Mouse (Mus musculus) liver, embryonic 12.5 days (tissue): ENCODE measurements at regions not wholly inside any gene's neighbourhood (a gene's known extent, or its start where the extent isn't known, plus 50 kb on each side); places are given as distances from the start of the nearest gene placed in this dataset.
A peak's percentile ranks its signal among the peaks of the same experiment; 100 is the strongest.

Source experiments
- ATAC-seq: fragments of 200-750 bp; cut with Nextera tagmentation; 2 replicates; pipeline ENCODE4 v1.8.0; 2017; ENCODE audit warnings: moderate number of reproducible peaks, mild to moderate bottlenecking, moderate library complexity
- H3K27ac ChIP-seq: fragments of 300-500 bp; sonication (generic); 2 replicates; pipeline ENCODE4 v1.5.1; 2016; ENCODE audit warnings: mild to moderate bottlenecking
- H3K27me3 ChIP-seq: fragments of 300-500 bp; sonication (generic); replicated peaks from 2 replicates; pipeline ENCODE4 v1.6.1; 2016; ENCODE audit warnings: mild to moderate bottlenecking, moderate library complexity
- H3K36me3 ChIP-seq: fragments of 300-500 bp; sonication (generic); 2 replicates; pipeline ENCODE4 v1.6.1; 2016; ENCODE audit warnings: mild to moderate bottlenecking, moderate library complexity
- H3K4me1 ChIP-seq: fragments of 300-500 bp; sonication (generic); 2 replicates; pipeline ENCODE4 v1.6.1; 2016
- H3K4me2 ChIP-seq: fragments of 300-500 bp; sonication (generic); 2 replicates; pipeline ENCODE4 v1.6.1; 2016; ENCODE audit warnings: mild to moderate bottlenecking, moderate library complexity
- H3K4me3 ChIP-seq: fragments of 300-500 bp; sonication (generic); 2 replicates; pipeline ENCODE4 v1.5.1; 2016; ENCODE audit warnings: mild to moderate bottlenecking, moderate library complexity
- H3K9ac ChIP-seq: fragments of 300-500 bp; sonication (generic); 2 replicates; pipeline ENCODE4 v1.6.1; 2016; ENCODE audit warnings: mild to moderate bottlenecking, moderate library complexity
- H3K9me3 ChIP-seq: fragments of 300-500 bp; sonication (generic); replicated peaks from 2 replicates; pipeline ENCODE4 v1.6.1; 2016; ENCODE audit warnings: mild to moderate bottlenecking, moderate library complexity
- WGBS: fragments of 180-500 bp; shearing (Covaris S2); methylation state at CpG from one replicate; pipeline ENCODE4 v1.1.7; 2016; ENCODE audit not compliant: insufficient replicate concordance; 5-methylcytosine and 5-hydroxymethylcytosine counted together

DNA sequence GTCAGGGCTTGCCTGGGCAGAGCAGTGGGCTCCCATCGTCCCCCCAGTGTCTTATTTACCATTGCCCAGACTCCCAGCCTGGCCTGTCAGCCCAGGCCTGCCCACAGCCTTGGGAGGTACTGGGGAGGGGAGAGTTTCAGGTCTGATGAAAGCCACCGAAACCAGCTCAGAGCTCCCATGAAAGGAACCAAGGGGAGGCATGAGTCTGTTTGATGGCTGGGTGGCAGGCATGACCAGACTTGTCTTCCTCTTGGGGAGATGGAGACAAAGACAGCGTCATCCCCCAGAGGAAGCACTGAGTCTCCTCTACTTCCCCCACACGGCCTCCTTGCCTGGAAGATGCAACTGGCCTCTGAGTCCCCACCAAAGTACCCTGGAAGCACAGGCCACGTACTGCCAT, 196.7 kb downstream of the Opa1 start:
- peaks cover 18% of the 10 kb centered on the region for H3K27me3 ChIP-seq
- no peak overlapping the region for H3K4me3 ChIP-seq
- H3K9me3 ChIP-seq, result no peaks in the 10 kb centered on the region
- H3K4me2 ChIP-seq, result no peak overlapping the region
- no peak for ATAC-seq
- no peak overlapping the region for H3K27ac ChIP-seq
- 32% methylated on average over 5 of the region's 5 CpGs for WGBS
- no peaks in the 10 kb centered on the region for H3K36me3 ChIP-seq
- H3K4me1 ChIP-seq, result peaks cover 28% of the 10 kb centered on the region
- H3K9ac ChIP-seq, result no peak overlapping the region

DNA sequence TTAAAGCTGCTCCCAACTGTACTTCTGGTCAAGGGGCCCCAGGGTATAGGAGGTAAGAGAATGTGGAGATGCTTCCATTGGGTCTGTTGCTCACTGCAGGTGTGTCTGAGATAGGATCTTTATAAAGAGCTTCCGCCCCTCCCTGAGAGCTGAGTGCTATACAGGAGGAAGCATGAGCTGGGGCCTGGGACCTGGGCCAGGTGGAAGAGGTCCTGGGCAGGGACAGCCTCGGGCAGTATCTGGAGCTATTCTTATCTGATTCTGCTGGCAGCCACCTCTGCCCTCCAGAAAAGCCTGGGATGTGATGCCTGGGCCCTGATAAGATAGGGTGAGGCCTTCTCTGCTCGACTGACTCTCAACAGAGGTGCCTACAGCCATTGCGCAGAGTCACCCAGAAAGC, 203.3 kb downstream of the Opa1 start:
- H3K9ac ChIP-seq, result no peak overlapping the region
- H3K27ac ChIP-seq, result no peak overlapping the region
- H3K9me3 ChIP-seq, result peaks cover 5% of the 10 kb centered on the region; the same call in 1 of the 2 replicates
- H3K4me2 ChIP-seq, result no peak overlapping the region
- H3K4me1 ChIP-seq, result peaks cover 10% of the 10 kb centered on the region
- H3K27me3 ChIP-seq, result peaks cover 3% of the 10 kb centered on the region; the same call in 1 of the 2 replicates
- no peaks in the 10 kb centered on the region for H3K36me3 ChIP-seq
- no peak; the same call in 1 of the 2 replicates for ATAC-seq
- WGBS, result 54% methylated on average over 4 of the region's 4 CpGs
- no peak overlapping the region for H3K4me3 ChIP-seq

DNA sequence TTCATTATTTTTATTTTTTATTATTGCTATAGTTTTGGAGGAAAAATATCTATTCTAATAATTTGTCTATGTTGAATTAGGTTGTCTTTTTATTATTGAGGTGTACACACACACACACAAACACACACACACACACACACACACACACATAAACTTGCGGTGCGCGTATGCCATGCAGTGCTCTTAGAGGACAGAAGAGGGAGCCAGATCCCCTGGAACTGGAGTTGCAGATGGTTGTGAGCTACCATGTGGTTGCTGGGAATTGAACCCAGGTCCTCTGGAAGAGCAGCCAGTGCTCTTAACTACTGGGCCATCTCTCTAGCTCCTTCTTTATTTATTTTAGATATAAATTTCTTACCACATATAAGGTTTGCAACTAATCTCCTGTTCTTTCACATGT, 206.0 kb downstream of the Opa1 start:
- Histone ChIP-seq H3K9ac (no peak overlapping the region), H3K9me3 (peaks cover 5% of the 10 kb centered on the region; the same call in 1 of the 2 replicates), H3K4me1 (peaks cover 31% of the 10 kb centered on the region), H3K4me3 (no peak overlapping the region), H3K36me3 (no peaks in the 10 kb centered on the region), H3K4me2 (no peak overlapping the region), H3K27ac (no peak overlapping the region), H3K27me3 (peaks cover 6% of the 10 kb centered on the region; the same call in 1 of the 2 replicates)
- WGBS, result 81% methylated on average over 3 of the region's 3 CpGs
- ATAC-seq, result no peak

DNA sequence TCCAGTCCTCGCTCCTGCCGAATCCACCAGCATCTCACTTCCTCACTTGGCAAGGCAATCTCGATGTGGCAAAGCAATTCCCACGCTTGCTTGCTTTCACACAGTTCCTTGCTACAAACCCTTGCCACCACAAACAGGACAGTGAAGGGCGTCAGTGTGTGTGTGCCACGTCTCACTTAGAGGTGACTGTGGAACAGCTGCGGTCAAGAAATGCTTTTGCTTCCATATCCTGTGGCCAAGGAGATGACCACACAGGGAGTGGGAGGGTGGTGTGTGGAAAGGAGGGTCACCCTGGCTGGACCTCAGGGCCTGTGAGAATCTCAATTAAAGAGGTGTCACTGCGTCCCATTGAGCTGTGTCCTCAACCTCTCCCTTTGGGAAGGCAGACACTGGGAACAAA, 207.4 kb downstream of the Opa1 start:
- no peak overlapping the region for H3K4me2 ChIP-seq
- WGBS, result 77% methylated on average over 8 of the region's 8 CpGs
- H3K27me3 ChIP-seq, result peaks cover 3% of the 10 kb centered on the region; the same call in 1 of the 2 replicates
- H3K4me3 ChIP-seq, result no peak overlapping the region
- H3K4me1 ChIP-seq, result peaks cover 31% of the 10 kb centered on the region
- no peak overlapping the region for H3K27ac ChIP-seq
- no peak overlapping the region for H3K9ac ChIP-seq
- peaks cover 5% of the 10 kb centered on the region; the same call in 1 of the 2 replicates for H3K9me3 ChIP-seq
- no peaks in the 10 kb centered on the region for H3K36me3 ChIP-seq
- ATAC-seq, result no peak

DNA sequence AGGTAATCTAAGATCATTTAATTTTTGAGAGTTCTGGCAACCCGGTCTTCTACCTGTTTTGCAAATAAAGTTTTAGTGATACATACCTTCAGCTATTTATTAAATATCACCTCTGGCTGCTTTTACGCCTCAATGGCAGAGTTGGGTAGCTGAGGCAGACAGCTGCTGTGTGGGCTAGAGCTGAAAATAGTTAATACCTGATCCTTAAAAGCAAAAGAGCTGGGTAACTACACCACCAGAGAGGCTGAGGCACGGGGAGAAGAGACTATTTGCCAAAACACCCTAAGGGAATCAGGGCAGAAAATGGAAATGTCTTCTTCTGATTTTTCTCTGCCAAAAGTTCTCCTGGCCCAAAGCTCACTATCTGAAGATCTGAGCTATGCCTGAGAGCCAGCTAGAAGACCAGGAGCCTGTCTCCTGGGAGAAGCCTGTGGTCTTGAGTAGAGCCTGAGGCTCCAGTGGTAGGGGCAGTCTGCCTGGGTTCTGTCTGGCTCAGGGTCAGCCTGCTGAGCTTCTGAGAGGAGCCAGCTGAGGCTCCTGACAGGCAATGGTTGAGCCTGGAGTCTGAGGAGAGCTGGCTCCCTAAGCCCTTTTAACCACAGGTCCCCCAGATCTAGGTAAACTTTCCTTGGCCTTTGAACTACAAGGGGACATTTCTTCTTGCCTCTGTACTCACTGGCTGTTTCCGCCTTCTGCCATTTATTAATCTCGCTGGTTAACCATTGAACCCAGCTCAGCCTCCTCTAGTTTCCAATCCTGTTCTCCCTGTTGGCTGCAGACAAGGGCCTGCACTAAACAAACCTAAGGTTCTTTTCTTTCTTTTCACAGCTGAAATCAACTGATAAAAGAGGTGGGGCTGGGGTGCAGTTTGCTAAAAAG, 208.7 kb downstream of the Opa1 start:
- WGBS, result 49% methylated on average over 5 of the region's 5 CpGs
- ATAC-seq, result peak; percentile 79
- Histone ChIP-seq H3K27me3 (peaks cover 3% of the 10 kb centered on the region; the same call in 1 of the 2 replicates), H3K9ac (no peak overlapping the region), H3K4me2 (peak overlapping the region; percentile 20), H3K4me3 (no peak overlapping the region), H3K9me3 (peaks cover 5% of the 10 kb centered on the region; the same call in 1 of the 2 replicates), H3K27ac (peak overlapping the region; percentile 66), H3K36me3 (no peaks in the 10 kb centered on the region), H3K4me1 (peaks cover 25% of the 10 kb centered on the region)

DNA sequence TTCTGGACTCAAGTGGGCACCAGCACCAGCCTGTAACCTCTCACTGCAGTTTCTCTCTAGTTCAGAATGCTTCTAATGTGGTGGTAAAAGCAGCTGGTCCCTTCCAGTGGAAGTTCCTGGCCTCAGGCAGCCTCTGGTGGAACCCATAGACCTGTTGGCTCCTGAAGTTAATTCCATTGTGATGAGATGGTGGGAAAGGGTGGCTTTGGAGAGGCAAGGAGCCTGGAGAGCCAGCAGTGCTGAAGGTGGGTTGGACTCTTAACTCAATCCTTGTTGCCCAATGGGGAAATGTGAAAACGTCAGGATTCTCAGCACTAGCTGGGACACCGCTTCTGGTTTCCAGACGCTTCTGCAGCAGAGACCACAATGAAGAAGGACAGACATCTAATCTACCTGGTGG, 210.9 kb downstream of the Opa1 start:
- WGBS, result 73% methylated on average over 3 of the region's 3 CpGs
- Histone ChIP-seq H3K9me3 (peaks cover 5% of the 10 kb centered on the region; the same call in 1 of the 2 replicates), H3K36me3 (no peaks in the 10 kb centered on the region), H3K27me3 (peaks cover 12% of the 10 kb centered on the region; the same call in 1 of the 2 replicates), H3K4me3 (no peak overlapping the region), H3K4me1 (peaks cover 25% of the 10 kb centered on the region), H3K9ac (no peak overlapping the region), H3K27ac (no peak overlapping the region), H3K4me2 (no peak overlapping the region)
- ATAC-seq, result no peak

DNA sequence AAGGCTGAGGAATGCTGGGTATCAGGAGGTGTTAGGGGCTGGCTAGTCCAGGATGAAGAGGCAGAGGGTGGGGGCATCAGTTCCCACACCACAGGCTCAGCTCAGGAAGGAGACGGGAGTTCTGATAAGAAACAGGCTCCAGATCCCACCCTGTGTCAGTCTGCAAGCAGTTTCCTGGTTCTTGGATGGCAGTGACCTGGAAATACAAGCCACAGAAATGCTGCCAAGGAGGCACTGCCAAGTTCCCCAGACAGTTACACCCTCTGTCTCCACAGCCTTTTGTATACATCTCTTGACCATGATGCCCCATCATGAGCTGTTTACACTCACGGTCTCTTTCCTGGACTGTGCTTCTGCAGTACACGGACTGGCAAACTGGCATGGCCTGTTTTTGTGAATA, 220.1 kb downstream of the Opa1 start:
- Histone ChIP-seq H3K27me3 (peaks cover 62% of the 10 kb centered on the region), H3K4me2 (no peak overlapping the region), H3K9ac (no peak overlapping the region), H3K36me3 (no peaks in the 10 kb centered on the region), H3K4me3 (no peak overlapping the region), H3K4me1 (no peaks in the 10 kb centered on the region), H3K9me3 (no peaks in the 10 kb centered on the region), H3K27ac (no peak overlapping the region)
- ATAC-seq, result no peak
- WGBS, result 37% methylated on average over 3 of the region's 3 CpGs

DNA sequence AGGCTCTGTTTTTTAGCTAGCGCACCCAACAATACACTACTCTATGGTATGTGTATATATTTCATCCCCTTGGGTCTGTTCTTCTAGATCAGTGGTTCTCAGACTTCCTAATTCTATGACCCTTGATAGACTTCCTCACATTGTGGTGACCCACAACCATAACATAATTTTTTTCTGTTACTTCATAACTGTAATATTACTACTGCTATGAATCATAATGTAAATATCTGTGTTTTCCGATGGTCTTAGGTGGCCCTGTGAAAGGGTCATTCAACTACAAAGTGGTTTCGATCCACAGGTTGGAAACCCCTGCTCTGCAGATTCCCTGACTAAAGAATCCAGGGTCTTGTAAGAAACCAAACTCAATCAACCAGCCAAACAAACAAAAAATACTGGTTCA, 220.8 kb downstream of the Opa1 start:
- Histone ChIP-seq H3K4me1 (no peaks in the 10 kb centered on the region), H3K27me3 (peaks cover 63% of the 10 kb centered on the region), H3K4me2 (no peak overlapping the region), H3K36me3 (no peaks in the 10 kb centered on the region), H3K9me3 (no peaks in the 10 kb centered on the region), H3K9ac (no peak overlapping the region), H3K27ac (no peak overlapping the region), H3K4me3 (no peak overlapping the region)
- 49% methylated on average over 3 of the region's 3 CpGs for WGBS
- no peak for ATAC-seq

DNA sequence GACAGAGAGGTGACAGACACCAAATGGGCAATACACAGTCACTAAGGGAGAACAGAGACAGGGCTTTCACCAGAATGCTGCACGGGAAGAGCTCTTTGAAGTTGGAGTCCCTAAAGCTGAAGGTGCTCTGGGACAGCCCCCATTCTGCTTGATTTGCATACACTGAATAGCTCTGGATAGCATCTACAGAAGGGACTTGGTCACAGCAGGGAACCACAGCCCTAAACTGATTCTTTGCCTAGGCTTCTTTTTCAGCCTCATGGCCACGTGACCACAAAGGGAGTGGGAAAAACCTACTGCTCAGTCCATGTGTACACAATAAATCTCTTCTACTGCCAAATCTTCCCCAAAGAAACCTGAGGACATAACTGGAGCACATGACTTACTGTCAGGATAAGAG, 221.3 kb downstream of the Opa1 start:
- Histone ChIP-seq H3K4me2 (no peak overlapping the region), H3K4me3 (no peak overlapping the region), H3K4me1 (no peaks in the 10 kb centered on the region), H3K9me3 (no peaks in the 10 kb centered on the region), H3K9ac (no peak overlapping the region), H3K27me3 (peaks cover 63% of the 10 kb centered on the region), H3K27ac (no peak overlapping the region), H3K36me3 (no peaks in the 10 kb centered on the region)
- no peak for ATAC-seq
- WGBS, result 29% methylated on average over 2 of the region's 2 CpGs

DNA sequence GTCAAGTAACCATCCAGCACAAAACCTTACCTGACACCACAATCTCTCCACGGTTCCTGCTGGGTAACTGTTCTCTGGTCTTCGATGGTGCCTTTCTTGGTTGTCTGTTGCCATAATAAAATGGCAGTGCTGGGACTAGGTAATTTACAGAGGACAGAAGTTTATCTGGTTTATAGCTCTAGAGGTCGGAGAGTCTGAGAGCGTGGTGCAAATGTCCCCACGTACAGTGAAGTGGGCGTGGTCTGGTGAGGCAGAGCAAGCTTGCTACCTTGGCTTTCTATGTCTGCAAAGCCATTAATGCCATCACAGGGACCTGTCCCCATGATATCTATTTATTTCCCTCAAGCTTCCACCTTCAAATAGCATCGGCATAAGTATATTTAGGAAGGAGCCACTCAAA, 223.0 kb downstream of the Opa1 start:
- ATAC-seq, result no peak
- Histone ChIP-seq H3K27me3 (peaks cover 52% of the 10 kb centered on the region), H3K4me1 (no peaks in the 10 kb centered on the region)

DNA sequence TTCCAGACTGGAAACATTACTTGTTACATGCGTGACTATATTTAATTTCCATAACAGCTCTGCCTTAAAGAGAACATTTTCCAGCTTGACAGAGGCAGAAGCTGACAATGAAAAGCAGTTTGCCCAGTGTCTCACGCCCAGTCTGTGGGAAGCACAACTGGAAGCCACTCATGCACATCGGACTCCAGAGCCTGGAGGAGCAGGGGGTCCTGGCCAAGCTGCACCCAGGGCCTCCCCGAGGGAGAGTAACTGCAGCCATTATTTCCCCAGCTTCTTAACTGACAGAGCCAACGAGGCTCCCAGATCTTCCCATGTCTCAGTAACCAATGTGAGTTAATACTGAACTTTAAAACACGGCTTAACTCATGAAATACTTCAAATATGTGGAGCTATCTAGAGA, 223.5 kb downstream of the Opa1 start:
- no peak overlapping the region for H3K4me3 ChIP-seq
- H3K4me2 ChIP-seq, result no peak overlapping the region
- H3K9me3 ChIP-seq, result no peaks in the 10 kb centered on the region
- 59% methylated on average over 6 of the region's 6 CpGs for WGBS
- no peak overlapping the region for H3K9ac ChIP-seq
- no peak overlapping the region for H3K27ac ChIP-seq
- no peak for ATAC-seq
- H3K4me1 ChIP-seq, result no peaks in the 10 kb centered on the region
- H3K27me3 ChIP-seq, result peaks cover 51% of the 10 kb centered on the region
- H3K36me3 ChIP-seq, result no peaks in the 10 kb centered on the region

More for the DNA sequence above, 223.0 kb downstream of the Opa1 start:
- Histone ChIP-seq H3K4me2 (no peak overlapping the region), H3K4me3 (no peak overlapping the region), H3K9me3 (no peaks in the 10 kb centered on the region), H3K36me3 (no peaks in the 10 kb centered on the region), H3K9ac (no peak overlapping the region), H3K27ac (no peak overlapping the region)
- WGBS, result 68% methylated on average over 7 of the region's 7 CpGs

DNA sequence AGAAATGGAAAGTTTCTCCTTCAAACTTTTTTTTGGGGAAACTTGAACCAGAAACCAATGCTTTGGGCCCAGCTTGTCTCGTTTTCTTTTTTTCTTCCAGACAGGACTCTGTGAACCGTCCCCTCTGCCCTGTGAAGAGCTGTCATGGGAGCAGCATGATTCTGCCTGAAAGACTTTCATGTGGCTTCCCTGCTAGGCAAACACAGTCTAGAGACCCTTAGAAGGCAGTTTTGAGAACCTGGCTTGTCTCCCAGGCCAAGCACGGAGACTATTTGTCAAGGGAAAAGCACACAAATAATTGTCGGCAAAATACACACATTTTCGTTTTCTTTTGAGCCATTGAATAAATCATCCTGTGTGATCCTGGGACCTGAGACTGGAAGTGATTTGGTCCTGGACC, 228.7 kb downstream of the Opa1 start:
- 56% methylated on average over 5 of the region's 5 CpGs for WGBS
- peaks cover 60% of the 10 kb centered on the region for H3K27me3 ChIP-seq
- H3K36me3 ChIP-seq, result no peaks in the 10 kb centered on the region
- H3K4me3 ChIP-seq, result no peak overlapping the region
- no peaks in the 10 kb centered on the region for H3K9me3 ChIP-seq
- no peak overlapping the region for H3K4me2 ChIP-seq
- H3K9ac ChIP-seq, result no peak overlapping the region
- no peak overlapping the region for H3K27ac ChIP-seq
- 0 out of 2 replicates have a peak, but pooled peaks cover under 1% of the 10 kb centered on the region for H3K4me1 ChIP-seq
- no peak for ATAC-seq
